9 mouse cellular contexts compared by ENCODE assay signal in the genomic region with DNA sequence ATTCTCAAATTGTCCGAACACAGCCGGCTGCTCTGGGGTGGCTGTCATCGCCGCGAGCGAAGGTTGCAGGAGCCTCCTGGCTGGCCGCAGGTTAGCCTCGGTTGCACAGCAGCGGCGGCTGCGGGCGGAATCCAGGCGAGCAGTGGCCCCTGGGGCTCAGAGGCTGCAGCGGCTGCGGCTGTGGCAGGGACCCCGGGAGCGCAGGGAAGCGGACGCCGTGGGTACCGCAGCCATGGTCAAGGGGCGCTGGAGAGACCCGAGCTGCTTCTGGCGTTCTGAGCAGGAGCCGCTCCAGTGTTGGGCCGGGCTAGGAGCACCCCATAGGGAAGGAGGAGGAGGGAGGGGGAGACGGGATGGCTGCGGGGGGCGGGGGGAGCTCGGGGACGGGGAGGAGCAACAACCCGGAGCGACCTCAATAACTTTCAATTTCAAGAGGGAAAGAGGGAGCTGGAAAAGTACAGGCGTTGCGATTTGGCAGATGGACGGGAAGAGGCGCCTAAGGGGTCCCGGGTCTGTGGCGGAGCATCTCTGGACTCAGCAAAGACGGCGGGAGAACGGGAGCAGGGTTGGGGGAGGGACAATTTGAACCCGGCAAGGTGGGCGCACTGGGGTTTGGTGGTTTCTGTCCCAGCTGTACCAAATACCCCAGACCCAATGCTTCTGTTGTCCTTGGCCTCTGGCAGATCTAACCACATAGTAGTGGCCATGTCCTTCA. TPM values are rescaled to one million over a fixed set of nuclear protein-coding genes. Genes with fewer than 3 reads are reported as not detected.
DNase-seq lines count a peak whose midpoint lies in the region; ATAC-seq and TF ChIP-seq lines count a peak whose summit lies in the region.
"Had no signal": no experiment of that assay in that cellular context is flagged by ENCODE, and none has a peak within 500 bp of the region (broad histone marks: within the 10 kb centered on the region; RNA-seq: fewer than 3 reads in every experiment).

A gene (minus strand): TSS at position 322 of the 715 bp plus-strand sequence.

- WGBS in intestine, embryonic 16.5 days, result 1% methylated on average over 43 of the region's 44 CpGs
- WGBS in limb, embryonic 14.5 days, result under 1% methylated on average over 37 of the region's 44 CpGs

- no peaks in the 10 kb centered on the region for H3K9me3 ChIP-seq in intestine, embryonic 16.5 days (ENCODE audit: control insufficient read depth, low read length)
- H3K9me3 ChIP-seq in limb, embryonic 14.5 days (ENCODE audit: control insufficient read depth, low read length), result no peaks in the 10 kb centered on the region

- H3K4me1 ChIP-seq in intestine, embryonic 16.5 days (ENCODE audit: control insufficient read depth, insufficient read depth, low read length), result peaks cover 11% of the 10 kb centered on the region; the same call in 1 of the 2 replicates
- peaks cover 7% of the 10 kb centered on the region for H3K4me1 ChIP-seq in limb, embryonic 14.5 days (ENCODE audit: control insufficient read depth, insufficient read depth, low read length)

- H3K4me3 ChIP-seq in intestine, embryonic 16.5 days (ENCODE audit: low read length), result peak within 1 kb of the TSS; percentile 73
- peak within 1 kb of the TSS; percentile 69 for H3K4me3 ChIP-seq in limb, embryonic 14.5 days (replicated peaks; ENCODE audit: low read length)

- no peak for TF ChIP-seq POLR2A in limb, embryonic 14.5 days (IDR thresholded peaks at IDR 0.05; ENCODE audit: borderline replicate concordance, extremely low read depth, insufficient read depth, insufficient read length)

- peak; percentile 25 to 58 for DNase-seq in left cerebral cortex, adult 18-20 months (ENCODE audit: low spot score in 2 of 2)
- no peak for DNase-seq in left cerebral cortex, adult 11 months (ENCODE audit: low spot score)
- DNase-seq in cerebellum, postnatal 25 days, result peak; percentile 59 to 61
- DNase-seq in gastrocnemius, postnatal 10 days, result peak; percentile 41
- DNase-seq in limb, embryonic 14.5 days (ENCODE audit: low spot score), result peak; percentile 38
- DNase-seq in neural tube, embryonic 10.5 days (ENCODE audit: extremely low spot score, low spot score), result peak; percentile 76
- DNase-seq in yolk sac, embryonic 10.5 days (ENCODE audit: low spot score), result peak; percentile 27

- peak within 1 kb of the TSS; percentile 89 for H3K4me2 ChIP-seq in intestine, embryonic 16.5 days (ENCODE audit: low read depth, low read length)
- peak within 1 kb of the TSS; percentile 85 for H3K4me2 ChIP-seq in limb, embryonic 14.5 days (replicated peaks; ENCODE audit: low read depth, low read length, severe bottlenecking)

- peak; percentile 81 for ATAC-seq in intestine, embryonic 16.5 days
- peak; percentile 68 for ATAC-seq in limb, embryonic 14.5 days (ENCODE audit: low FRiP score, low read depth)

- no peaks in the 10 kb centered on the region for H3K36me3 ChIP-seq in intestine, embryonic 16.5 days (ENCODE audit: control insufficient read depth, insufficient read depth, low read length)
- no peaks in the 10 kb centered on the region for H3K36me3 ChIP-seq in limb, embryonic 14.5 days (ENCODE audit: control insufficient read depth, insufficient read depth, low read length)

- H3K27ac ChIP-seq in intestine, embryonic 16.5 days (ENCODE audit: low read length), result peak within 1 kb of the TSS; percentile 65
- 0 out of 2 replicates have a peak within 1 kb of the TSS, but pooled peaks have one; percentile 52 for H3K27ac ChIP-seq in limb, embryonic 14.5 days (replicated peaks; ENCODE audit: low read depth, low read length)

- H3K27me3 ChIP-seq in intestine, embryonic 16.5 days (replicated peaks; ENCODE audit: control insufficient read depth, insufficient read depth, low read length), result peaks cover 2% of the 10 kb centered on the region; the same call in 1 of the 2 replicates
- no peaks in the 10 kb centered on the region; the same call in 1 of the 2 replicates for H3K27me3 ChIP-seq in limb, embryonic 14.5 days (ENCODE audit: control insufficient read depth, insufficient read depth, low read length)

- peak within 1 kb of the TSS; percentile 74 for H3K9ac ChIP-seq in intestine, embryonic 16.5 days (ENCODE audit: low read depth, low read length)
- peak within 1 kb of the TSS; percentile 65 for H3K9ac ChIP-seq in limb, embryonic 14.5 days (ENCODE audit: low read depth, low read length, severe bottlenecking)

RNA-seq across cellular contexts. Expression of the gene that starts here (rescaled TPM):
- 10 to 100 TPM; 11.5 to 13.8 TPM for total RNA-seq in left cerebral cortex, adult 18-20 months (2021)
- 1 to 10 TPM; 2.5 to 4.7 TPM for total RNA-seq in gastrocnemius, postnatal 10 days (2021)
- polyA plus RNA-seq in intestine, embryonic 16.5 days (2015; fragmentation: Nextera tagmentation; extraction: Ambion mirVana), result 9.1 and 9.3 TPM in 2 replicates
- 9.5 and 9.7 TPM in 2 replicates for polyA plus RNA-seq in limb, embryonic 14.5 days (2012; rRNA removed)
- polyA plus RNA-seq in limb, embryonic 14.5 days (2014; fragmentation: Nextera tagmentation; extraction: Ambion mirVana), result 21.0 and 23.5 TPM in 2 replicates
- total RNA-seq: MEL had no signal
